Mouse (Mus musculus) mature B cell (primary cell): Measurements from ENCODE around the gene Xlr5c.
"Not testable (repeated sequence)": the region's sequence is repeated elsewhere in the genome, so short reads cannot be mapped to it uniquely, and the experiment has no call there.

ENCODE experiments used
- in situ Hi-C: fragments of 300-500 bp; cut with MboI; formaldehyde crosslinking; loops from 2 replicates; pipeline ENCODE4 v1.14.3; 2019

Xlr5c gene

DNA sequence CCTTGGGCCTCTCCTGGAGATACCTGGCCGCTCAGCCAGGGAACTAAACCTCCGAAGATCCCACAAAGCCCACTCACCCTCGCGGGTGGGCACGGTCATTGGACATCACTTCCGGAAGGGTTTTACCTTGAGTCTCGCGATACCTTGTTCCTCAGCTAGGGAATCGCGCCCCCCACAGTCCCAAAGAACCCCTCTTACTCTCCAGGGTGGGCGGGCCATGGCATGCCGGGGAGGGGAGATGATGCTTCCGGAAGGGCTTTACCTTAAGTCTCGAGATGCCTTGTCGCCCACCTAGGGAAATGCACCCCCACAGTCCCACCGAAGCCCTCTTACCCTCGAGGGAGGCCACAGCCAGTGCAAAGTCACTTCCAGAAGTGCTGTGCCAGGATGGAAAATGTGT, at the start of gene Xlr5c, which contains the start of gene Xlr5a:
Gene Xlr5c (minus strand): TSS at position 101 of the 400 bp plus-strand sequence.
Gene Xlr5a (minus strand): TSS at position 101 of the 400 bp plus-strand sequence.
- in situ Hi-C loops: not testable (repeated sequence)

- in situ Hi-C loops: no loop called here
These were observed 49.7 kb upstream of the Xlr5c start, which contains the start of gene Zfp275 for GRCm38 (mm10) chrX:73342483-73342895. TSS of gene Zfp275 (plus strand) at chrX:73342621.

- in situ Hi-C loops: no loop called here
These were observed 49.3 kb upstream of the Xlr5c start for GRCm38 (mm10) chrX:73342068-73342467.

GRCm38 (mm10) chrX:73341473-73341872, 48.7 kb upstream of the Xlr5c start:
- in situ Hi-C loops: no loop called here

DNA sequence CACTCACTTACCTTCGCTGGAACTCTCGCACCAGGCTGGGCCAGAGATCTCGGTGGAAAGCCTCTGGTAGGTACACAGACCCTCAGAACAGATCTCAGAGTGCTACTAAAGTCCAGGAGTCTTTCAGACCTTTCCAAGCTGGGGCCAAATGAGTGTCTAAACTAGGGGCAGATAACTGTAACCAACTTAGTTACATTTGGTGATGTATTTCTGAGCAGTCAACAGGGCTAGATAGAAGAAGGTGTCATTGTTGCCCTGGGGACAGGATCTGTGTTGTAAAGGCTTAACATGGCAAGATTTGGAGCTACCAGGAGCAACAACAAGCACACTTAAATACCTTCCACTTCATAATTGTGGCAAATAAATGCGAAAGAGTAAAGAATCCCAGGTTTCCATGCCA, 44.0 kb upstream of the Xlr5c start, which contains the start of gene Gm45015:
Gene Gm45015 (minus strand): TSS at position 101 of the 400 bp plus-strand sequence.
- in situ Hi-C loops: no loop called here

- in situ Hi-C loops: no loop called here
These were observed 40.8 kb upstream of the Xlr5c start for GRCm38 (mm10) chrX:73333548-73333947.

DNA sequence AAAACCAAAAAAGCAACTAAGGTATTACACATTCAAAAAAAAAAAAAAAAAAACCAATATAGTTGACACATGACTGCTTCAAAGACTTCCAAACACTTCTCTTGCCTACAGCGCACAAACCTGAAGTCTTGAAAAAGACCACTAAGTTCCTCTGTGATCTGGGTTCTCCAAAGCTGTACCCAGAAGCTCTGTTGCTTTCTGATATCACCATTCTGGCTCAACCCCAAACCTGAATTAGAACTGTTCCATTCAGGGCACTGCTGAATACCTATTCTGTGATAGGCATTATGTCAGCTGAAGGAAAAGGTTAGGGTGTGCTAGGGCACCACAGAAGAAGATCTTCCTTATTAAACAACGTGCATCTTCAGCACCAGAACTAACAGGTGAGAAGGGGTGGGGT, 34.4 kb upstream of the Xlr5c start:
- in situ Hi-C loops: no loop called here

DNA sequence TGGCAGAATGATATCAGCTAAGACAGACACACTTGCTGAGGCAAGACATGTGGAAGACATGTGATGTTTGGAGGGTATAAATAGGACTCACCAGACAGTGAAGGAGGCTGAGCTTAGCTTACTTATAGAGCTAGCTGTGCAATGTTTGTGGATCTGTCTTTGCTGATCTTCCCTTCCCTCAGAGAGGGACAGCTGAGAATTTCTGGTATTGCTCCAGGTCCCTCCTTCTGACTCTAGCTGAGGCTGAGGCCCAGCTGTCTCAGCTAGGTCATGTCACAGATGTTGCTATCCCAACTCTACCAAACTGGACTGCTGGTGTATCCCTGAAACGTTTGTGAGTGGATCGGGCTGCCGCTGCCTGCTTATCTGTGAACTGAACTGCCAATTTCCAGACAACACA, 28.3 kb upstream of the Xlr5c start:
- in situ Hi-C loops: no loop called here

GRCm38 (mm10) chrX:73312522-73312921, 19.7 kb upstream of the Xlr5c start:
- in situ Hi-C loops: no loop called here

- in situ Hi-C loops: not testable (repeated sequence)
These were observed 3.0 kb upstream of the Xlr5c start for GRCm38 (mm10) chrX:73295745-73296144.

DNA sequence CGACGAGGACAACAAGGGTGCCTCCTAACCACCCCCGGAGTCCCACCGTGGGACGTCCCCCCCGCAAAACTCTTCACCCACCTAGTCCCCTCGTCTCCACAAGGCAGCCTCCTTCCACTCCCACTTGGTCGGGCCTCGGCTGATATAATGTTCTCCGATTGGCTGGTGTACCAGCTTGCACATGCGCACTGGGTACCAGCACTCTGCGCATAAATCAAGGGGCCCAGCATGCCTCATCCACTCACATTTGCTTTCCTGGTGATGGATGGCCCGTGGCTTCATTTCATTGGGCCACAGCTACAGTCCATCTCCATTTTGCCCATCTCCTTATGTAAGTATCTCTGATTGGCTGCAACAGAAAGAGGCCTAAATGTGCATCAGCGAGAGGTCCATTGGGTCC, 27.5 kb downstream of the Xlr5c start, which contains the start of gene Xlr3c:
Gene Xlr3c (minus strand): TSS at position 121 of the 400 bp plus-strand sequence.
- in situ Hi-C loops: not testable (repeated sequence)

DNA sequence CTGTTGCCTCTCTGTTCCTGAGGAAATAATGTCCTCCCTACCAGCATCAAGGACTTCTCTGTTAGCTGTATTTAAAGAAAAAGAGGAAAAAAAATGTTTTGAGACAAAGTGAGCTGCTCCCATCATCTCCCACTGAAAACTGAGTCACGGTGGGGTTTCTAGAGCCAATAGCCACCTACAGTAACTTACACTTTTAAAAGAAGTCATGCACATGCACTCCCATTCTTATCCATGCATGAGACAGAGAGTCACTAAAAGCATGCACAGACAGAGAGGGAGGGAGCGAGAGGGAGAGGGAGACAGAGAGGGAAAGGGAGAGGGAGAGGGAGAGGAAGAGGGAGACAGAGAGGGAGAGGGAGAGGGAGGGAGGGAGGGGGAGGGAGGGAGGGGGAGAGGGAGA, 30.3 kb downstream of the Xlr5c start:
- in situ Hi-C loops: not testable (repeated sequence)

GRCm38 (mm10) chrX:73242821-73243325, 49.9 kb downstream of the Xlr5c start, which contains the start of gene Xlr4c:
TSS of gene Xlr4c (minus strand) at chrX:73243130.
- in situ Hi-C loops: not testable (repeated sequence)
